Mouse (Mus musculus) megakaryocyte, embryonic 14.5 days (primary cell): ENCODE data around the gene Tmem101. TPM values are rescaled to one million over a fixed set of nuclear protein-coding genes. Genes with fewer than 3 reads are reported as not detected.

Experiments
- H3K27me3 ChIP-seq: replicated peaks from 2 replicates; pipeline ENCODE3; 2012; ENCODE audit warnings: inconsistent platforms
- H3K36me3 ChIP-seq: replicated peaks from 2 replicates; pipeline ENCODE3; 2012; ENCODE audit warnings: low read length, inconsistent platforms, mixed read lengths
- H3K4me1 ChIP-seq: 2 replicates; pipeline ENCODE4 v1.6.1; 2012; ENCODE audit warnings: inconsistent platforms
- H3K4me3 ChIP-seq: replicated peaks from 2 replicates; pipeline ENCODE3; 2012; ENCODE audit warnings: moderate library complexity, mild to moderate bottlenecking, inconsistent platforms
- H3K9me3 ChIP-seq: 2 replicates; pipeline ENCODE4 v1.6.1; 2012; ENCODE audit warnings: inconsistent platforms
- FLI1 ChIP-seq: IDR thresholded peaks from 2 replicates; pipeline ENCODE4 v1.6.1; 2012; ENCODE audit warnings: low read length, inconsistent platforms, mixed read lengths
- GATA1 ChIP-seq: IDR thresholded peaks from 3 replicates; pipeline ENCODE4 v1.6.1; 2012; ENCODE audit warnings: mixed read lengths, low read length, inconsistent platforms, borderline replicate concordance
- polyA plus RNA-seq: library from polyadenylated mRNA; stranded (reverse); fragments of >175 nt; gene quantifications from 2 replicates; pipeline ENCODE4 v1.2.3, GENCODE M21; 2012; ENCODE audit warnings: low replicate concordance; ENCODE audit not compliant: insufficient read depth

The Tmem101 gene
- polyA plus RNA-seq, result 13.5 TPM in 1 of 2 replicates, not detected in the other

GRCm38 (mm10) chr11:102156039-102156785 lies at the start of gene Tmem101:
Tmem101 (minus strand) TSS chr11:102156404.
- peak within 1 kb of the TSS; percentile 98 for H3K4me3 ChIP-seq
- no peaks in the 10 kb centered on the region for H3K9me3 ChIP-seq
- H3K36me3 ChIP-seq, result peaks cover 34% of the 10 kb centered on the region
- TF ChIP-seq GATA1 (no peak), FLI1 (peak; percentile 11; the same call in 1 of the 2 replicates)
- H3K27me3 ChIP-seq, result no peaks in the 10 kb centered on the region
- H3K4me1 ChIP-seq, result peaks cover 53% of the 10 kb centered on the region

- Histone ChIP-seq H3K4me1 (peaks cover 88% of the 10 kb centered on the region), H3K9me3 (no peaks in the 10 kb centered on the region), H3K4me3 (peak overlapping the region; percentile 34), H3K36me3 (peaks cover 100% of the 10 kb centered on the region), H3K27me3 (no peaks in the 10 kb centered on the region)
- TF ChIP-seq FLI1, result no peak
- no peak for TF ChIP-seq GATA1
Measured at GRCm38 (mm10) chr11:102201408-102201821, 45.2 kb upstream of the Tmem101 start.

GRCm38 (mm10) chr11:102199856-102200255 lies 43.7 kb upstream of the Tmem101 start:
- no peaks in the 10 kb centered on the region for H3K27me3 ChIP-seq
- peaks cover 88% of the 10 kb centered on the region for H3K4me1 ChIP-seq
- no peak for TF ChIP-seq GATA1
- TF ChIP-seq FLI1, result no peak
- H3K36me3 ChIP-seq, result peaks cover 100% of the 10 kb centered on the region
- no peak overlapping the region for H3K4me3 ChIP-seq
- H3K9me3 ChIP-seq, result no peaks in the 10 kb centered on the region

- Histone ChIP-seq H3K36me3 (peaks cover 100% of the 10 kb centered on the region), H3K4me1 (peaks cover 96% of the 10 kb centered on the region)
Measured at GRCm38 (mm10) chr11:102198245-102198644, 42.0 kb upstream of the Tmem101 start.

GRCm38 (mm10) chr11:102196018-102196797 lies 40.0 kb upstream of the Tmem101 start:
- Histone ChIP-seq H3K9me3 (no peaks in the 10 kb centered on the region), H3K27me3 (no peaks in the 10 kb centered on the region), H3K4me1 (peaks cover 99% of the 10 kb centered on the region), H3K36me3 (peaks cover 95% of the 10 kb centered on the region), H3K4me3 (no peak overlapping the region)
- TF ChIP-seq FLI1, result no peak
- TF ChIP-seq GATA1, result no peak

More at GRCm38 (mm10) chr11:102198245-102198644, 42.0 kb upstream of the Tmem101 start:
- Histone ChIP-seq H3K27me3 (no peaks in the 10 kb centered on the region), H3K9me3 (no peaks in the 10 kb centered on the region), H3K4me3 (no peak overlapping the region)
- TF ChIP-seq FLI1 (no peak), GATA1 (no peak)

- Histone ChIP-seq H3K27me3 (no peaks in the 10 kb centered on the region), H3K36me3 (peaks cover 71% of the 10 kb centered on the region), H3K9me3 (no peaks in the 10 kb centered on the region), H3K4me1 (peaks cover 92% of the 10 kb centered on the region), H3K4me3 (no peak overlapping the region)
- no peak for TF ChIP-seq GATA1
Measured at GRCm38 (mm10) chr11:102193657-102194440, 37.6 kb upstream of the Tmem101 start.

- Histone ChIP-seq H3K9me3 (no peaks in the 10 kb centered on the region), H3K27me3 (no peaks in the 10 kb centered on the region), H3K4me1 (peaks cover 74% of the 10 kb centered on the region), H3K4me3 (peak overlapping the region; percentile 95), H3K36me3 (peaks cover 41% of the 10 kb centered on the region)
- TF ChIP-seq FLI1, result no peak
- TF ChIP-seq GATA1, result no peak
Measured at GRCm38 (mm10) chr11:102190848-102191247, 34.6 kb upstream of the Tmem101 start.

- Histone ChIP-seq H3K4me1 (peaks cover 68% of the 10 kb centered on the region), H3K27me3 (no peaks in the 10 kb centered on the region), H3K4me3 (peak within 1 kb of the TSS; percentile 95), H3K36me3 (peaks cover 30% of the 10 kb centered on the region), H3K9me3 (no peaks in the 10 kb centered on the region)
- no peak for TF ChIP-seq GATA1
- no peak for TF ChIP-seq FLI1
Measured at GRCm38 (mm10) chr11:102189461-102190436, 33.5 kb upstream of the Tmem101 start, which contains the start of gene G6pc3. G6pc3 (plus strand) TSS chr11:102189620.

GRCm38 (mm10) chr11:102188980-102189379 lies 32.8 kb upstream of the Tmem101 start:
- peaks cover 23% of the 10 kb centered on the region for H3K36me3 ChIP-seq
- TF ChIP-seq FLI1, result no peak
- no peak for TF ChIP-seq GATA1
- peaks cover 64% of the 10 kb centered on the region for H3K4me1 ChIP-seq
- peak overlapping the region; percentile 95 for H3K4me3 ChIP-seq
- H3K9me3 ChIP-seq, result no peaks in the 10 kb centered on the region
- H3K27me3 ChIP-seq, result no peaks in the 10 kb centered on the region
